Mouse (Mus musculus) urinary bladder, postnatal 4 days (tissue): ENCODE data around the gene Cdh22.

ENCODE experiments used
- DNase-seq, 2 experiments: peaks; one replicate each; pipeline ENCODE4 v3.0.0; 2021 to 2022; ENCODE audit warnings: low spot score in 2 of 2

The Cdh22 gene

DNA sequence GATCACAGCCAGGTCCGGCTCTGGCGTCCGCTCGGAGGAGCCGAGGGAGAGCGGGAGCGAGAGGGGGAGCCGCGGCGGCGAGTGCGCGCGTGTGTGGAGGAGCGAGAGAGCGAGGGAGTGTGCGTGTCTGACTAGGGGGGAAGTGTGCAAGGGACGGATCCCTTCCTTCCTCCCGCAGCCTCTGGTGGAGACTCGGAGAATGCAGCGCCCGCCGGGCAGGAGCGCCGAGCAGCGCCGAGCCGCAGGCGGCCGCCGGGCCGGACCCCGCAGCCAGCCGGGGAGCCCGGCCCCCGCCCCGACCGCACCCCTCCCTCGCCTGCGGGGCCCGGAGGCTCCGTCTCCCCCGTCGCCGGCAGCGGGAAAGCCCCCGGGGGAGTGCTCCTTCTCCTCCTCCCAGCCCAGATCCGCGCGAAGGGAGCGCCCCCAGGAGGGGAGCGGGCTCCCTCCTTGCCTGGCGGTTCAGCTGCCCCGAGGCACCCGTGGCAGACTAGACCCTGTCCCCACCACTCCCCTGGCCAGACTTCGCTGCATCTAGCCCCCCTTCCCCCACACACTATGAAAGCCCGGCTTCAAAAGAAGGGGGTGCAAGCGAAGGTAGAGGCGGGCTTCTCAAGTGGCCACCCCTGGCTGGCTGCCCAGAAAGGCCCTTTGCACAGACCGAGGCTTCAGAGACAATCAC lies at the start of gene Cdh22:
Gene Cdh22, minus strand, starts transcription at position 241 of the 679 bp plus-strand sequence.
- DNase-seq, result peak; percentile 47 to 76

- DNase-seq, result no peak
Observed at GRCm38 (mm10) chr2:165284377-165284776, 49.7 kb upstream of the Cdh22 start.

DNA sequence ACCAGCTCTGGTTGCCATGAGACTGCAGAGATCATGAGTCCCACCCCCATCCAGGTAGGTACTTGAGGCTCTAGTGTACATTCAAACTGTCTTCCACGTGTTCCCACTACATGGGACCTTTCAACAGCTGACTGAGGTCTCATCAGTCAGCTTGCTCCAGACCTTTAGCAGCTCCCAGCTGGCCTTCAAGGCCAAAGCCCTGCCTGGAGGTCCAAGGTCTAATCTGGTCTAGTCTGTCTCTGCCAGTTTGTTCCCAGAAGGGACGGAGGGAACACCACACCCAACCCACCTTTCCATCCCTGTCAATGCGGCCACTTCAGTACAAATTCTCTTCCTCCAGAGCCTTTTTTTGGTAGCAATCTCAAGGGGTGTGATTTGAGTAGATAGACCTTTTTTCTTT lies 49.0 kb upstream of the Cdh22 start:
- DNase-seq, result no peak

DNA sequence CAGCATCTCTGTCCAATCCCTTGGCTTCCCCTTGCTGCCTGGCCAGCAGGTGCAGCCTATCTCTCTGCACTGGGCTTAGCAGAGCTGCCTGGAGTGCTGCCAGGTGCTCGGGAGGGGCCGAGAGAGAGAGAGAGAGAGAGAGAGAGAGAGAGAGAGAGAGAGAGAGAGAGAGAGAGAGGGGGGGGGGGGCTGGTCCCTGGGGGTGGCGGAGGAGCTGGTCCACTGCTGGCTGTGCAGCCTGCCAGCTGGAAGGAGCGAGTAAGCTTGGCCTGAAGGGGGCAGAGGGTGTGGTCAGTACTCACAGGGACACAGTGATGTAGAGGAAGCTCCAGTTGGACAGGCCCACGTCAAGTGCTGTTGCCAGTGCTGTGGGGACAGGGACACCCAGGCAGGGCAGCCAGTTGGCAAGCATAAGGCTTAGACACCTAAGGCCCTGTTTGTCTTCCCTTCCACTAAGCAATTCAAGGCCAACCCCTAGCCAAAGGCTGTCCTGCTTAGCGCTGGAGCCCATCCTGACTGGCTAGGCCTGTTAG lies 47.2 kb upstream of the Cdh22 start:
- no peak for DNase-seq

DNA sequence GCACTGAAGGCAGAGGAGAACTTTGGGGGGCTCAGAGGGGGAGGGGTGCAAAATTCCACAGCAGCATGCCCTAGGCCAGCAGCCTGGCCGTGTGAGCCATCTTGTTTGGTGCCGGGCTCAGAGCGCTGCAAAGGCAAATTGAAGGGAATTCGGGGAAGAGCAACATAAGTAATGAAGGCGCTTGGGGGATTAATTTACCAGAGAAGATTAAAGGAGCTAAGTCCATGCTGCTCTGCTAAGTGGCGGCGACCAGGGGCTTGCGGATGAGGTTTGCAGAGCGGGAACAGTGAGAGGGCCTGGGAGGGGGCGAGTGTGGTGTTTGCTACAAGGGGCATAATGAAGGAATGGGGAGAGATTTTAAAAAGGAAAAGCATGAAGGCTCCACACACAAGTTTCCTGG lies 44.7 kb upstream of the Cdh22 start:
- no peak for DNase-seq

GRCm38 (mm10) chr2:165277188-165277740 lies 42.6 kb upstream of the Cdh22 start:
- no peak for DNase-seq

GRCm38 (mm10) chr2:165275824-165276223 lies 41.2 kb upstream of the Cdh22 start:
- DNase-seq, result peak in 1 of 2 experiments; percentile 69

DNA sequence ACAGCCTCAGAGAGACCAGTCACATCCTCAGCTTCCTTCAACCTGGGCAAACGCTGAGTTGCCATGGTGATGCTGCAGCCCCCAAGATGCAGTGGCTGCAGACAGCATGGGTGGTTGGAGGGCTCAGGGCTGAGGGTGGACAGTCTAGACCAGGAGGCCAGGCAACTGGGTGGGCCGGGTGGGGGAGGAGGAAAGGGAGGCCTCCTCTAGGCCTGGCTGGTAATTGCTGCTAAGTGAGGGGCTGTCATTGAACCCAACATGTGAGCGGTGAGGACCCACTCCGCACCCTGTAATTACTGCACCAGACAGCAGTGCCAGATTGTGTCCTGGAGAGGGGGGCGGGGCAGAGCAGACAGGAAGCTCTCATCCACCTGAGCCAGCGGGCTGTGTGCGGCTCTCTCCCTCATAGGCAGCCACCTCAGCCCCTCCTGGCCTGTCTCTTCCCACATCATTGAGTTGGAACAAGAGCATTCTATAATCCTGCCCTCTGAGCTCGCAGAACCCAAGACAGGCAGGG lies 40.5 kb upstream of the Cdh22 start:
- DNase-seq, result no peak

DNA sequence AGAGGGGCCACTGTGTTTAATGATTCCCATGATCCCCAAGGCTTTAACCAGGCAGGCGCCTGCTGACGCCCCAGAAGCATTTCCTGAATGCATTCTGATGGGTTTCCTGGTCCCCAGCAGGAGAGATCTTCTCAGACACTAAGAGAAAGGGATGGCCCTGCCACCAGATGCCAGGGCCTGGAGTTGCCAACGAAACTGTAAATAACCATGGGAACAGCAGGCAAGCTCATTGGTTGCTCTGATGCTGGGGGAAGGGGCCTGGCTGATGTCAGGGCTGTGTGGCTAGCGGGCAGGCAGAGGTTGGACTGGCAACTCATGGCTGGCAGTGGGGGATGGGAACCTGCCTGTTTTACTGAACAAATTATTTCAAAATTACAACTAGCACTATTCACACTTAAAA lies 38.9 kb upstream of the Cdh22 start:
- no peak for DNase-seq

- no peak for DNase-seq
Observed at GRCm38 (mm10) chr2:165271326-165271725, 36.7 kb upstream of the Cdh22 start.

DNA sequence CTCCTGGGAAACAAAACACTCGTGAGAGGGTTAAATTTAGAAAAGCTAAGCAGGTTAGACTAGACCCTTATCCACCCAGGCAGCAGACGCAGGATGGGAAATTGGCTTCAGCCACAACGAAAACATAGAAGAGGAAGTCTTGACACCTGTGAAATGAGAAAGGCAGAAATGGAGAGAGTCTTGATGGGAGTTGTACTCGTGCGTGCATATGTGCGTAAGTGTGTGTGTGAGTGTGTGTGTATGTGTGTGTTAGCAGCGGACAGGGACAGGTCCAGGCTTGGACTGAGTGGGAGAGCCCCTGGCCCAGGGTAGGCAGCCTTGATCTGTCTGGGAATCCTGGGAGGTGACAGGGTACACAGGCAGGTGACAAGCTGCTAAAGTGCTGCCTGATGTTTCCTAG lies 36.2 kb upstream of the Cdh22 start:
- no peak for DNase-seq

DNA sequence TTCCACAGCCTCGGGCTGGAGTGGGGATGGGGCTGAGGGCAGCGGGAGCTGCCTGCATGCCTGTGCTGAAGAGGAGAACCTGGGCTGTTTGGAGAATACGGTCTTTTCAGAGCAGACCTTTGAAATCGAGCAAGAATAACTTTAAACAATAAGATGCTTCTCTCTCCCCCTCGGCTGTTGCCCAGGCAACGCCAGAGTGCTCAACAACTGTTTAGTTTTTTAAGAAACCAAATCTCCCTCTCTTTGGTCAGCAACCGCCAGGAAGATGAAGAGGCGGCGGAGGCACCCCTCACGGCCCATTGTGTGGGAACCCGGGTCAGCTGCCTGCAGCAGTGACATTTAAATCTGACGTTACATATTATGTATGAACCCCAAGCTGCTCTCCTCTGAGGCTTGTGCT lies 32.1 kb upstream of the Cdh22 start:
- no peak for DNase-seq

DNA sequence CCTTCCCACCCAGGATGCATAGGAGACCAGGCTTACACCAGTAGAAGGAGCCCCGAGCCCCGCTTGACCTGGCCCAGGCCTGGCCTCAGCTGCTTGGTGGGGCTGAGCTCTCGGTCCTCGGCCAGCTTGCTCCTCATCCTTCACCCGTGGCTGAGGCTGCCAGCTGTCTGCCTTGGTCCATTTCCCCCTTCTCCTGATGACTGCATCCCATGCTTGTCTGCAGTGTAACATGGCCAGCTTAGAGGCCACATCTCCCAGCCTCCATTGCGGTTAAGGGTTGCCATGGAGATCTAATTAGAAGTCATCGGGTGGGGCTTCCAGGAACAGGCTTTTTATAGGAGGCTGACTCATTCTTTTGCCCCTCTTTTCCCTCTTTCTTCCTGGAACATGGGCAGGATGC lies 29.2 kb upstream of the Cdh22 start:
- no peak for DNase-seq

DNA sequence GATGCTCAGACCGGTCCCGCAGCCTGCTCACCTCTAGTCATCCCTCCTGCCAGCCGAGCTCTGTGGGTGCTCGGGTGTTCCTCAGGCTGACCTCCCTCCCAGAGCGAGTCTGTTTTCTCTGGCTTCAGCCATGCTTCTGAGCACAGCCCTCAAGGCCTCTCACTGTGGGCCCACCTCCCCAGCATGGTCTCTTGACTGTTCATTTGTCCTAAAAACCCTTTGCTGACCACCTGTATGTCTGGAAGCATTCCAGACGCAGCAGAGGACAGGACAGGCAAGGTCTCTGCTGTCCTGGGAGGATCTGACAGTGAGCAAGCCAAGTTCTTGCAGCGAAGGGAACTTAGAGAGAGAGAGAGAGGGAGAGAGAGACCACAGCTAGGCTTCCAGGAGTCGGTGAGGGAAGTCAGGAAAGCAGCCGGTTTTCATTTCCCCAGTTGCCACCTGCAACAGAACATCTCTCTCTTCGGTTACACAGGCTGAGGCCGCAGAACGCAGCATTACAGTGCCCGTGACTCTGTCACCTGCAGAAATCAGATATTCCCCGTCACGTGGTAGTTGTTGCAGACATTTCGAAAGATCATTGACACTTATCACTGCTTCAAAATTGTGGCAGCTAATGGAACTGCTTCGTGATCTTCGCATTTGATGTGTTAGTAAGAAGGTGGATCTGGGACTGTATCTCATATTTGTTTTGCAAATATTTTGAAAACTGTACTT lies 27.8 kb upstream of the Cdh22 start:
- no peak for DNase-seq

- DNase-seq, result no peak
Observed at GRCm38 (mm10) chr2:165259859-165260258, 25.2 kb upstream of the Cdh22 start.

- DNase-seq, result no peak
Observed at GRCm38 (mm10) chr2:165258321-165258720, 23.7 kb upstream of the Cdh22 start.

DNA sequence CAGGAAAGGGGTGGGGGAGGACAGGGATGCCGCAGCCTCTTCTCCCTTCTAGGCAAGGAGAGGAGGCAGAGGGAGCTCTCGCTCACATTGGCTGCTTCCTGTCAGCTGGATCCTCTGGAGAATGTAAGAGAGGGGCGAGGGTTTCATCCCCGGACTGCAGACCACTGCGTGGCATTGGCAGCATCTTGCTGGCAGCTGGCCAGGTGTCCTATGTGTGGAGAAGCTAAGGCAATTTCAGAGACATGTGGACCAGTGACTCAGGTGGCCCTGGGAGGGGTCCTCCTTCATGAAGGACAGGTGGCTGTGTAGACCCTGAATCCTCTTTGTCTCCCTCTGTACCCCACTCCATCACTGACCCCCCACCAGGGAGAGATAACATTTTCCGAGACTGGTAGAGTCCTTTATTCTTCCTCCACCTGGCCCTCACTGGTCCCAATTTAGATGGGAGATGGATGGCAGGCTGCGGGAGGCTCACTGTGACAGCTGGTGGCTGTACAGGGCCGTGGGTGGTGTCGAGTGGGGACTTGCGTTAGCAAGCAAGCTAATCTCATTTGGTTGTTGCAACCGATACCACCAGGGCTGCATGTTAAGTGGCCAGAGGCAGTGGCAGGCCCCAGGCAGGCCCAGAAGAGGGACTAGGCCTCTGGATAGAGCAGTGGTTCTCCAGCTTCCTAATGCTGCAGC lies 22.6 kb upstream of the Cdh22 start:
- no peak for DNase-seq

DNA sequence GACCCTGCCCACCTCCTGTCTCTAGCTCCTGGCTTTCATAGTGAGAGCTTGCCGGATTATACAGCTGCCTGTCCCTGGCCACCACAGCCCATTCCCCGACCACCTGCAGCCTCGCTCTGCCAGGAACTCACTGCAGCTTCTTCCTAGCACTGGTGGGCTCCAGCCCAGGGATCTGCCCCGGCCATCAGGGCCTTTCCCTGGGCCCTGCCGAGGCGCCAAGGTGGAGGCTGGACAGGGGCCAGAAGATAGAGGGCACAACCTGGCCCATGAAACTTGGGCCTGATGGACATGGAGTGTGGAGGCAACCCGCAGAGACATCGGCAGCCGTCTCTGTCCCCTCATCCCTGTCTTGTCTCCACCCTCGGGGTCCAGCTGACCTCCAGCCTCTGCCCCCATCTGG lies 21.6 kb upstream of the Cdh22 start:
- DNase-seq, result no peak

DNA sequence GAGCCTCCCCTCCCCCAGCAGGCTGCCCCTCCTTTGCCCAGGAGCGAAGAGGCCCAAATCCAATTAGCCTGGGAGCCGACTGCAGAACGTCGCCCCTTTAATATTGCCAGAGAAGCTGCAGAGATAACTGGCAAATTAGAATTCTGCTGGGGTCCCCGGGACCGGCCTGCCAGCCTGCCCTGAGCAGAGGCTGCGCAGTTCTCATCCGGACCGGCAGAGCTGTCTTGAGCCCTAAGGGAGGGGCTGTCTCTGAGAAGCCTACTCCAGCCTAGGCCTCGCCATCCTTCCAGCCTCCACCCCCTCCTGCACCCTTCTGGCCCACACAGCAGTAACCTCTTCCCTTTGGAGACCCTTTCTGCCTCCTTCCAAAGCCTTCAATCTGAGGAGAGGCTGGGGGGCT lies 19.2 kb upstream of the Cdh22 start:
- DNase-seq, result no peak

GRCm38 (mm10) chr2:165253269-165253668 lies 18.6 kb upstream of the Cdh22 start:
- DNase-seq, result no peak

GRCm38 (mm10) chr2:165252801-165253200 lies 18.1 kb upstream of the Cdh22 start:
- no peak for DNase-seq

- no peak for DNase-seq
Observed at GRCm38 (mm10) chr2:165252381-165252780, 17.7 kb upstream of the Cdh22 start.
